Mouse (Mus musculus) left cerebral cortex, postnatal 25 days (tissue): ENCODE data around the gene Ptpru. TPM values are rescaled to one million over a fixed set of nuclear protein-coding genes. Genes with fewer than 3 reads are reported as not detected.
"Not testable (repeated sequence)": the region's sequence is repeated elsewhere in the genome, so short reads cannot be mapped to it uniquely, and the experiment has no call there.

Experiments
- DNase-seq, 2 experiments: peaks; one replicate each; pipeline ENCODE4 v3.0.0; 2022; ENCODE audit warnings: low spot score in 2 of 2, mixed read lengths in 1 of 2
- intact Hi-C: fragments of 180-260 bp; cut with DNase I; formaldehyde crosslinking; loops from one replicate; pipeline ENCODE4 v1.15.1; 2025
- total RNA-seq, 2 experiments: library from RNA; stranded (reverse); gene quantifications; 2 replicates each; pipeline ENCODE4 v1.2.3; 2021

Gene Ptpru
- total RNA-seq, 2 experiments from 2014 or later, result 42.8 to 58.1 TPM

- peak; percentile 94 to 95 for DNase-seq
- intact Hi-C loops, result loop anchor here (10.0 kb wide), 1 partner anchor 1049 kb away; the partner anchor contains the start of gene Sdc3
These were observed 5.2 kb upstream of the Ptpru start, which contains the start of gene Mecr for GRCm38 (mm10) chr4:131843290-131843743. Mecr (plus strand) TSS chr4:131843470.

DNA sequence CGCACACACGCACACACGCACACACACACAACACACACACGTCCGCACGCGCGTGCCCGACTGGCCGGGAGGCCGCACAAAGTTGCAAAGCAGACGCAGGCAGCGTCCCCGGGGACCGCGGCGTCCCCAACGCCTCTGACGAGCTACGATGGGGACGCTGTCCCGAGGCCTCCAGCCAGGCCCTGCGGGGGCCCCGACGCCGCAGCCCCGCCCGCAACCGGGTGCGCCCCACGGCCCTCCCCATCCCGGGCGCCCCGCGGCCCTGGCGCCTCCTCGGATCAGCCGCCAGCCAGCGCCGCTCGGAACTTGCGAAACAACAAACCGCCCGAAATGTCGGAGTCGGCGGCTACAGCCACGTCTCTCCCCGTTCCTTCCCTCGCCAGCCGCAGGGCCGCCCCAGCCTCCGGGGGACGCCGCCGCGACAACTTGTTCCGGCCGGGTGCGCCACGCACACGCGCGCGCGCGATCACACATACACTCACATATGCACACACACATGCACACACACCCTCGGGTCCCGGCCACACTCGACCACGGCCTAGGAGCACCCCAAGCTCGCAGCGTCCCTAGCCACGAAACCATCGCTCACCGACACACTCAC, 1.1 kb downstream of the Ptpru start:
- intact Hi-C loops, result loop anchor here (2.0 to 10.0 kb wide), 4 partner anchors 312 to 584 kb away; no protein-coding TSS in a partner anchor
- DNase-seq, result peak in 1 of 2 experiments; percentile 36

- intact Hi-C loops, result loop anchor here (2.0 to 10.0 kb wide), 4 partner anchors 312 to 584 kb away; no protein-coding TSS in a partner anchor
- DNase-seq, result no peak
These were observed 1.7 kb downstream of the Ptpru start for GRCm38 (mm10) chr4:131836351-131836881.

DNA sequence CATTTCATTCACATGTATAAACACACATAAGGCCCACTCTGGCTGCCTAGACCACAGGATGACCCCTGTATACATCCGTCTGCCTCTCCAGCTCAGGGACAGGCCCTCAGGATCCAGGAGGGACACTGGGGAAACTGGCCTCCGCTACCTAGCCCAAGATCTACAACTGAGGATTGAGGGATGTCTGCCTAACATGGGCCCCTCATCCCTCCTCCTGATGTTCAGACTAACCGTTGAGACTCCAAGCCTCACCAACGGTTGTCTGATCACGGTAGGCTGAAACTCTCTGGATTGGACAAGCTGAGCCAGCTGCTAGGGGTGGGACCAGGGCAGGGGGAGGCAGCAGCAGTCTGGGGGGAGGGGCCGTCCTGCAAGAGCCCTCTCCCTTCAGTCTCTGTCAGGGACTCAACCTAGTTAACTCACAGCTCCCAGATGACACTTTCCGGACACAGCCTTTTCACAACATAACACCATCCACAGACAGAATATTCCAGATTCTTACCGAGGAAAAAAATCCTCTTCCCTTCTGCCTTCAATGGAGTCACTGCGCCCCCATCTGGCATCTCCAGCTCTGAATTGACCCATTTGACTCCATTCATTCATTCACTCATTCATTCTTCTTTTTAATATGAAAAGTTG, 4.0 kb downstream of the Ptpru start:
- intact Hi-C loops, result loop anchor here (10.0 kb wide), 1 partner anchor 309 kb away; no protein-coding TSS in a partner anchor
- peak; percentile 36 to 38 for DNase-seq

DNA sequence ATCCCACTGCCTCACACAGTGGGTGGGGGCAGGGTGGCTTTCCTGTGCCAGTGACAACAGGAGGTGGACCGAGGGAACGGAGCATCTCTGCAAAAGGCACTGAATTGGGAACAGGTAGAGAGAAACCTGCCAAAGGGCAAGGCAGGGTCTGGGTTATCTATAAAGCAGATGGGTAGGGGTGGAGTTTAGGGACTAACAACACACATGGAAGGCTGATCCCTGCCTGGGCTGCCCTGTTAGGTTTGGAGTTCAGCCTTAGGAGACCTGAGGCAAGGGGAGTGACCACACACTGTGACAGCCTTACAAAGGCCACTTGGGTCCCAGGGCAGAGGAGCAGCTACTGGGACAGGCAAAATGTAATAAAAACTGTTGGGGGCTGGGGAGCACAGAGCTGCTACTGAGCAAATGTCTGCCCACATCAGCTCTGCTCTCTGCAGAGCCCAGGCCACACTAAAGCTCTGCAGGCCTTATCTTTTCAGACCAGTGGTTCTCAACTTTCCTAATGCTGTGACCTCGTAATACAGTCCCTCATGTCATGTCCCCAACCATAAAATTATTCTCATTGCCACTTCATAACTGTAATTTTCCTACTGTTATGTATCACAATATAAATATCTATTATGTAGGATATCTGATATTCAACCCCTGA, 5.2 kb downstream of the Ptpru start:
- DNase-seq, result no peak
- intact Hi-C loops, result loop anchor here (10.0 kb wide), 1 partner anchor 308 kb away; no protein-coding TSS in a partner anchor

GRCm38 (mm10) chr4:131831546-131832045, 6.5 kb downstream of the Ptpru start:
- DNase-seq, result no peak

GRCm38 (mm10) chr4:131829123-131829522, 9.0 kb downstream of the Ptpru start:
- DNase-seq, result no peak
- intact Hi-C loops, result no loop called here

More at GRCm38 (mm10) chr4:131831546-131832045, 6.5 kb downstream of the Ptpru start:
- intact Hi-C loops, result loop anchor here (10.0 kb wide), 1 partner anchor 307 kb away; no protein-coding TSS in a partner anchor

DNA sequence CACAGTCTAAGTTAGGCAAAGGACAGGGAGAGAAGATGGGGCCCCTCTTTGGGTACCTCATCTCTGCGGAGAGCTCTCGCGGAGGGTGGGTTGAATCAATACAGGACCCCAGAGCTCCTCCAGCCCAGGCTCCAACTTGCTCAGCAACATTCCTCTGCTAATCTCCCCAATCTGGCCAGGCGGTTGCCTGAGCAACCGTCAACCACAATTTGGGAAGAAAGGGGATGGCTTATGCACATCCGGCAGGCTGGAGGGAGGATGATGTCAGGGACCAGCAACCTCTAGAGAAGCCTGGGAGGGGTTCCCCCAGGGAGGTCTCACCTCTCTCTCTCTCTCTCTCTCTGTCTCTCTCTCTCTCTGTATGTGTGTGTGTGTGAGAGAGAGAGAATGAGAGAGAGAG, 11.2 kb downstream of the Ptpru start:
- no peak for DNase-seq
- intact Hi-C loops, result loop anchor here (2.0 kb wide), 1 partner anchor 42 kb away; no protein-coding TSS in a partner anchor

DNA sequence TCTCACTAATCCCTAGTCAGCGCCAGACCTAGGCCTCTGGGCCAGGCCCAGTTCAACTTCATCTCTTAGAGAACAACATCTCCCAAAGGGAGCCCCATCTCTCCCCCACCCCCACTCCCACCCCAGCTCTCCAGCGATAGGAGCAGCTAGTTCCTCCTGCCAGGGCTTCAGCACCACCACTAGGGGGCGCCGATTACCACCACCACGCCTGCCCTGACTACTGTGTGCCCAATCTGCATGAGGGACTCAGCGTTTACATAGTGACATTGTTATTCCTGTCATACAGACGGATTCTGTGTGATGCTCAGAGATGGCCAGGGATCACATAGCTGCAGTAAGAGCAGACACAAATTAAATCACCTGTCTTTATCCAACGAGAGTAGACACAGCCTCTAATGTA, 12.3 kb downstream of the Ptpru start:
- intact Hi-C loops, result loop anchor here (2.0 kb wide), 1 partner anchor 41 kb away; no protein-coding TSS in a partner anchor
- no peak for DNase-seq

- intact Hi-C loops, result no loop called here
- DNase-seq, result no peak
These were observed 13.1 kb downstream of the Ptpru start for GRCm38 (mm10) chr4:131824939-131825338.

GRCm38 (mm10) chr4:131822583-131822982, 15.5 kb downstream of the Ptpru start:
- DNase-seq, result no peak
- intact Hi-C loops, result no loop called here

GRCm38 (mm10) chr4:131821161-131821731, 16.8 kb downstream of the Ptpru start:
- intact Hi-C loops, result no loop called here
- DNase-seq, result peak in 1 of 2 experiments; percentile 81

GRCm38 (mm10) chr4:131818926-131819325, 19.2 kb downstream of the Ptpru start:
- intact Hi-C loops, result no loop called here
- DNase-seq, result no peak

- intact Hi-C loops, result no loop called here
- no peak for DNase-seq
These were observed 22.3 kb downstream of the Ptpru start for GRCm38 (mm10) chr4:131815774-131816173.

GRCm38 (mm10) chr4:131814869-131815268, 23.2 kb downstream of the Ptpru start:
- DNase-seq, result no peak
- intact Hi-C loops, result no loop called here

DNA sequence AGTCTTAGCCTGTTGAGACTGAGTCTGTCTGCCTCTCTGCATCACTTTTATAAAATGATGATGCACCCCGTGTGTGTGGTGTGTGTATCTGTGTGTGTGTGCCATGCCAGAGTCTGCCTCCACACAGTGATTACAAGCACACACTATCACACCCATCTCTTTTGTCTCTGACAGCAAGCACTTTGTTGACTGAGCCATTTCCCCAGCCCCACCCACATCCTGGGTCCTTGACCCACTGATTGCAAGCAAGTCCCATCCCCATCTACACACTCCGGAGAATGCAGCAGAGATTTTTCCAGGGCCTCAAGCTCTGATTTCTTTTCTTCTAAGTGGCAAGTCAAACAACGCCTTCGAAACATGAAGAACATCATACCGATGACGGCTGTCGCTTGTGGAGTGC, 24.3 kb downstream of the Ptpru start:
- intact Hi-C loops, result no loop called here
- DNase-seq, result no peak

DNA sequence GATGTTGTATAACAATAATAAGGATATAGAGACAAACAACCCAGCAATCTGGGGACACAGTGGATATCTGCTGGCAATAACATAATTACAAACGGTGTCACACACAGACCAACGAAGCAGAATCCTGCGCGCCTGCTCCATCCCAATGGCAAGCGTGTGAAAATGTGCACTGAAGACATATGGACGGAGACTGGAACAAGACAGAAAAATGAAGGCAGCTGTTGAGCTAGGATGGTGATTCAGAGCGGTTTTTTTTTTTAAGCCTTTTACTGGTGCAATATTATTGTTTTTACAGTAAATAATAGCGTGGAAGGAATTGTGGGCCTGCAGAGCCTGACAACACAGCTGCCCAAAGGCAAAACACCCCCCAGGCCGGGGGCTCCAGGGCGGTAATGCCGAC, 25.6 kb downstream of the Ptpru start:
- peak in 1 of 2 experiments; percentile 49 for DNase-seq
- intact Hi-C loops, result no loop called here

GRCm38 (mm10) chr4:131805255-131805654, 32.8 kb downstream of the Ptpru start:
- peak in 1 of 2 experiments; percentile 58 for DNase-seq
- intact Hi-C loops, result no loop called here

- intact Hi-C loops, DNase-seq: not testable (repeated sequence)
These were observed 33.4 kb downstream of the Ptpru start for GRCm38 (mm10) chr4:131804732-131805131.
